Mouse (Mus musculus) common myeloid progenitor, adult 5-6 weeks (primary cell): Measurements from ENCODE around the gene Tmem117. TPM values are rescaled to one million over a fixed set of nuclear protein-coding genes. Genes with fewer than 3 reads are reported as not detected.

ENCODE experiments used
- ATAC-seq: replicated peaks from 2 replicates; pipeline ENCODE4 v1.8.0; 2016; ENCODE audit warnings: low read depth, mild to moderate bottlenecking, moderate TSS enrichment, inconsistent platforms; ENCODE audit not compliant: poor library complexity, severe bottlenecking
- total RNA-seq: library from RNA; stranded (forward); fragments of 200-1000, 187-1606 nt; gene quantifications from 2 replicates; pipeline ENCODE4 v1.2.3, GENCODE M21; 2017

The Tmem117 gene
- total RNA-seq, 1 experiment from 2014 or later = not detected

- no peak for ATAC-seq
These were observed 472.5 kb downstream of the Tmem117 start for GRCm38 (mm10) chr15:95101522-95101921.

DNA sequence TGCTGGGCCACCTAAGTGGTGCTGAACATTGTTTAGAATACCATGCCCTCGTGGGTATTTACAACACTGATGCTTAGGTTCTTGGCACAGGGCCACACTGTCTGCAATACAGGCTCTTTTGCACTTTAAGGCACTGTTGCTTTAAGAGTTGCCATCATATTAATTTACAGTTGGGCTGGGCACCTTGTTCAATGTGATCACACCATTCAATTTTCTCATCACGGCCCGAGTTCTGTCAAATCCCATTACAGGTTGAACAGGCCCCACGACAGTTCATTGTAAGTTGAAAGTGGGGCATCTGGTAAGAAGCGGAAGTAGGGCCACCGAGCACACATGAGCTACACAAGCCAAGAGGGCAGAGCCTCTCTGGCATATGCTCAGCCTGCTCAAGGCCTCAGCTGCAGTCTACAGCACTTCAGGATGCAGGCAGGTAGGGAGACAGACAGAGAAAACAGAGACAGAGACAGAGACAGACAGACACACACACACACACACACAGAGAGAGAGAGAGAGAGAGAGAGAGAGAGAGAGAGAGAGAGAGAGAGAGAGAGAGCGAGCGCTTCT, 478.3 kb downstream of the Tmem117 start:
- no peak for ATAC-seq

- no peak for ATAC-seq
These were observed 479.6 kb downstream of the Tmem117 start for GRCm38 (mm10) chr15:95108626-95109025.

GRCm38 (mm10) chr15:95131401-95131800, 502.4 kb downstream of the Tmem117 start:
- ATAC-seq = no peak

DNA sequence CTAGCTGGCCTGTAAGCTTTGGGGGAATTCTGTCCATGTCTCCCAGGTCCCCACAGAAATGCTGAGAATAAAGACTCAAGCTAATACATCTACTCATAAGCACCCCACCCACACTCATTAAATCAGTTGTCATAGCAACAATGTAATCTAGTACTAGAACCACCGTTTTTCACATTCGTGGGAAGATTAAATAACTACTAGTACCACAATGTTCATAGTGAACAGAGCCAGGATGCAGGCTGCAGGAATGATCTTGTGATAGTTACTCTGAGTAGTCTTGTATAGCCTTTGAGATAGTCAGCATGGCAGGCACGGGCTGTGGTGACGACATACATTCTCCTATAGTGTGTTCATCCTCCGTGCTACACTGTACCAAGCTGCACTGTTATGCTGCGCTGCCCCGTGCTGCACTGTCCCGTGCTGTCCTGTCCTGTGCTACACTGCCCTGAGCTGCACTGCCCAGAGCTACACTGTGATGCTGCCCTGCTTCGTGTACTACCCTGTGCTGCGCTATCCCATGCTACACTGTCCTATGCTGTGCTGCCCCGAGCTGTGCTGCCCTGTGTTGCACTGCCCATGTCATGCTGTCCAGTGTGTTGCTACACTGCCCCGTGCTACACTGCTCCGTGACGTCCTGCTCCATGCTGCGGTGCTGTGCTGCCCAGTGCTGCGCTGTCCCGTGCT, 507.0 kb downstream of the Tmem117 start:
- no peak for ATAC-seq

DNA sequence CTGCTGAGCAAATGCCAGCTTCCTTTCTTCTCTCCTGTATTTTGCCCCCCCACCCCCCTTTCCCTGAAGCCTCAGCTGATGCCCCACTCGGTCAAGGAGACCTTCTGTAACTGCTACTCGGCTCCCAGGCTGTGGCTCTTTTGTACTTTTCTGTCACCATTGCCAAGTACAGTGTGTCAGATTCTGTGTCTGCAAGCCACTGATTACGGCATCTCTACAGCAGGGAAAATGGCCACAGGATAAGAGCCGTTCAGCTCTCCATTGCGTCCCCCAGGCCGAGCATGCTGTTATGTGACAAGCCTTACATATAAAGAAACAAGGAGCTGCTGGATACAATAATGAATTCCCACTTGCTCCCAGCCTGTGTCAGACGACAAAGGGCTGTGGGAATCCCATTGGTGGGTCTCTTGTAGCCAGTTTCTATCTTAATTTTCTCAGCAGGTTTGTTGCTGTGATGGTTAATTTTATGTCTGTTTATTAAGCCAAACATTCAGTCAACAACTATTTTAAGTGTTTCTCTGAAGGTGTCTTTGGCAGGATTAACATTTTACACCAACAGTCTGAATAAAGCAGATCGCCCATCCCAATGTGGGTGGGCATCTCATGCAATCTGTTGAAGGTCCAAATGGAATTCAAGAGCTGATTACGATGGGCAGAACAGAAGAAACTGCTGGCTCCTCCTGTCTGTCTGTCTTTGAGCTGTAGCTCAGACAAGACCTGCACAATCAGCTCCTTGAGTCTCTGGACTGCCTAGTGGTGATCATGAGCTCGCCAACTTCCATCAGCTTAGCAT, 508.2 kb downstream of the Tmem117 start:
- ATAC-seq = no peak

GRCm38 (mm10) chr15:95138709-95139409, 509.8 kb downstream of the Tmem117 start:
- ATAC-seq = no peak

DNA sequence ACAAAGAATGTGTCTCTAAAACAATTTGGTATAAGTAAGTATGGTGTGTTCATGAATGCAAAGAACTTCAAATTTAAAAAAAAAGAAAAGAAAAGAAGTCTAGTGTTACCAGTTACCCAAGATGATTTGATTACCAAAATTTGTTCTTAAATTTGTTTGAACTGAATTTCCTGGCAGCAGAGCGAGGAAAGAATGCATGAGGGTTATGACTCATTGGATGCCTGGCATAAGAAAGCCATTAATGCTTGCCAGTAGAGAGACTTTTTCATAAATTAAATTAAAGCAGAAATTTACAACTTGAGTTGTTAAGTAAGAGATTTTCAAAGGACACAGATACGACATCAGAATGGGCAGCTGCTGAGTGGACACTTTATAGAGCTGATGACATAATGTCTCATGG, 515.1 kb downstream of the Tmem117 start:
- no peak for ATAC-seq

- no peak for ATAC-seq
These were observed 516.1 kb downstream of the Tmem117 start for GRCm38 (mm10) chr15:95145118-95145517.

Other genes with a start within 250 kb of the Tmem117 start
- 0.15 TPM in 1 of 2 replicates, not detected in the other for gene Adamts20, start 163.8 kb upstream of the Tmem117 start, total RNA-seq
- 13.0 and 15.3 TPM in 2 replicates for gene Pus7l, start 85.7 kb upstream of the Tmem117 start, total RNA-seq
- 13.1 and 14.1 TPM in 2 replicates for gene Irak4, start 85.6 kb upstream of the Tmem117 start, total RNA-seq
- 19.4 and 28.8 TPM in 2 replicates for gene Twf1, start 39.3 kb upstream of the Tmem117 start, total RNA-seq